Mouse (Mus musculus): ENCODE data around the gene Llgl2. TPM values are rescaled to one million over a fixed set of nuclear protein-coding genes. Genes with fewer than 3 reads are reported as not detected.

Gene Llgl2
- polyA plus RNA-seq, 1 experiment from 2014 or later = 66.0 TPM

DNA sequence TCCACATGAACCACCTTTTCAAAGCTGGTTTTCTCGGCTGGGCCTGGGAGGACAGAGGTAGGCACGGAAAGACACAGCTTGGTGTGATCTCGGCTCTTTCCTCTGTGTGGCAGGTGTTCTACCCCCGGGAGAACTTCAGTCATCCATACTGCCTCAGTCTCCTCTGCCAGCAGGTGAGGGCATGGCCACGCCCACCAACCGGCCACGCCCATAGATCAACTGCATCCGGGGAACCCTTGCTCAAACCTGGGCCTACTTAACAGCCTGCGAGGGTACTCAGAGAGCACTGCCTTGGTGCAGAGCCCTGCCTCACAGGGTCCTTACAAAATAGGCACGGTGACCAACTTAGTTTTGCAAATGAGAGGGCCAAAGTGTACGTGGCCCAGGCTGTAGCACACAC is 61.4 kb downstream of the Llgl2 start:
- no peak for ATAC-seq
- WGBS = 70% methylated on average over 11 of the region's 11 CpGs

DNA sequence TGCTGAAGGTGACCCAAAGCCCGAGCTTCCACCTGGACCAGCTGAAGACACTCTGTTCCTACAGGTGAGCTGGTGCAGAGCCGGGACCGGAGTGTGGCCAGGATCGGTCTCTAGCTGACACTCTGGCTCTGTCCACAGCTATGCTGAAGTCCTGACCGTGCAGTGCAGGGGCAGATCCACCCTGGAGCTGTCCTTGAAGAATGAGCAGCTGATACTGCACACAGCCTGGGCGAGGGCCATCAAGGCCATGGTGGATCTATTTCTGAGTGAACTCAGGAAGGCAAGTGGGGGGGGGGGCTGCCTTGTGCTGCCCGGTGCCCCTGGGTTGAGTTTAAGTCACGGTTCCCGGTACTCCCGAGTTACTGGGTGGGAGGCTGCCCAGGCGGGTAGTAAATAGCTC is 62.6 kb downstream of the Llgl2 start:
- Histone ChIP-seq H3K36me3 (ENCODE audit: insufficient read depth, low read length) (no peaks in the 10 kb centered on the region), H3K4me1 (ENCODE audit: insufficient read depth, low read depth, low read length) (no peaks in the 10 kb centered on the region), H3K9me3 (ENCODE audit: low read length) (no peaks in the 10 kb centered on the region), H3K27me3 (replicated peaks; ENCODE audit: insufficient read depth, low read length) (no peaks in the 10 kb centered on the region), H3K4me2 (replicated peaks; ENCODE audit: low read depth, low read length) (no peak overlapping the region), H3K27ac (ENCODE audit: low read length) (no peak overlapping the region), H3K9ac (replicated peaks; ENCODE audit: low read depth) (no peak overlapping the region), H3K4me3 (ENCODE audit: low read depth, low read length) (no peak overlapping the region)
- DNase-seq (ENCODE audit: low spot score) (no peak), ATAC-seq (no peak)
- WGBS = 86% methylated on average over 11 of the region's 11 CpGs
- no peak for TF ChIP-seq CTCF (IDR thresholded peaks at IDR 0.05)
- TF ChIP-seq EP300 (IDR thresholded peaks at IDR 0.05) = no peak

More for the DNA sequence above, 61.4 kb downstream of the Llgl2 start:
- Histone ChIP-seq H3K27me3 (replicated peaks; ENCODE audit: insufficient read depth, low read length) (no peaks in the 10 kb centered on the region), H3K9ac (replicated peaks; ENCODE audit: low read depth) (no peak overlapping the region), H3K9me3 (ENCODE audit: low read length) (no peaks in the 10 kb centered on the region), H3K4me3 (ENCODE audit: low read depth, low read length) (no peak overlapping the region), H3K4me2 (replicated peaks; ENCODE audit: low read depth, low read length) (no peak overlapping the region), H3K4me1 (ENCODE audit: insufficient read depth, low read depth, low read length) (no peaks in the 10 kb centered on the region), H3K36me3 (ENCODE audit: insufficient read depth, low read length) (no peaks in the 10 kb centered on the region), H3K27ac (ENCODE audit: low read length) (no peak overlapping the region)
- TF ChIP-seq CTCF (IDR thresholded peaks at IDR 0.05) = no peak
- TF ChIP-seq EP300 (IDR thresholded peaks at IDR 0.05) = no peak
- no peak for DNase-seq (ENCODE audit: low spot score)

DNA sequence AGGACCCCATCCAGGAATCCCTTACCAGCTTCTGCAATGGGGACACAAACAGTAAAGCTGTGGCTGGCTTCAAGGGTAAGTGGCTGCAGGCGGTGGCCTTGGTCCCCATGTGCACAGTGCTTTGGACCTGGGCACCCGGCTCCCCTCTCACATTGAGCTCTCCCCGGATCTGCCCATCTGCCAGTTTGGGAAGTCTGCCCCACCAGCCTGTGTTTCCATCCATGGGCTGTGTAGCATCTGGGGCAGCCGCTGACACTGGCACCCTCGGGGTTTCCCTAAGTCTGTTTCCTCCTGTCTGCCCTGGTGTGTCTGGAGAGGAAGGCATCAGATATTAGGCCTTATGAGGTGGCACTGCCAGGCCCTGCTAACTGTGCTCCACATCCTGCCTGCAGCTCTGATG is 64.2 kb downstream of the Llgl2 start:
- no peaks in the 10 kb centered on the region for H3K27me3 ChIP-seq (replicated peaks; ENCODE audit: insufficient read depth, low read length)
- H3K4me3 ChIP-seq (ENCODE audit: low read depth, low read length) = no peak overlapping the region
- H3K9me3 ChIP-seq (ENCODE audit: low read length) = no peaks in the 10 kb centered on the region
- no peak overlapping the region for H3K9ac ChIP-seq (replicated peaks; ENCODE audit: low read depth)
- DNase-seq (ENCODE audit: low spot score) = no peak
- 88% methylated on average over 5 of the region's 5 CpGs for WGBS
- no peaks in the 10 kb centered on the region for H3K4me1 ChIP-seq (ENCODE audit: insufficient read depth, low read depth, low read length)
- TF ChIP-seq CTCF (IDR thresholded peaks at IDR 0.05) (no peak), EP300 (IDR thresholded peaks at IDR 0.05) (no peak)
- H3K27ac ChIP-seq (ENCODE audit: low read length) = no peak overlapping the region
- no peak for ATAC-seq
- no peak overlapping the region for H3K4me2 ChIP-seq (replicated peaks; ENCODE audit: low read depth, low read length)
- H3K36me3 ChIP-seq (ENCODE audit: insufficient read depth, low read length) = no peaks in the 10 kb centered on the region

DNA sequence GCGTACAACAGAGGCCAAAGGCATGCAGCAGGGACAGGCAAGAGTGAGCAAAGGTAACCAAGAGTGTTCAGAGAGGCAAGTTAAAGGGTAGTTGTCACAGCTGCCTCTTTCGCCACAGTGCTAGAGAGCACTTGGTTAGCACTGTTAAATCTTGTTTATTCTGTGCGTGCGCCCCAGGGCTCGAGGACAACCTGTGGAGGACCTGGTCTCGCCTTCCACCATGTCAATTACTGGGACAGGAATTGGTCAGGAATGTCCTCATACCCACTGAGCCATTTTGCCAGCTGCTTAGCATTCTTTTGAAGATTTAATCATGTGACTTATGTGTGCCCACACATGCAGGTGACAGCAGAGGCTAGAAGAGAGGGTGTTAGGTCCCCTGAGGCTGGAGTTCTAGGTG is 65.3 kb downstream of the Llgl2 start:
- ATAC-seq (peak; percentile 83), DNase-seq (ENCODE audit: low spot score) (peak; percentile 68)
- no peak overlapping the region for H3K27ac ChIP-seq (ENCODE audit: low read length)
- H3K36me3 ChIP-seq (ENCODE audit: insufficient read depth, low read length) = no peaks in the 10 kb centered on the region
- H3K4me2 ChIP-seq (replicated peaks; ENCODE audit: low read depth, low read length) = no peak overlapping the region
- no peaks in the 10 kb centered on the region for H3K9me3 ChIP-seq (ENCODE audit: low read length)
- H3K4me3 ChIP-seq (ENCODE audit: low read depth, low read length) = no peak overlapping the region
- H3K4me1 ChIP-seq (ENCODE audit: insufficient read depth, low read depth, low read length) = no peaks in the 10 kb centered on the region
- no peaks in the 10 kb centered on the region for H3K27me3 ChIP-seq (replicated peaks; ENCODE audit: insufficient read depth, low read length)
- H3K9ac ChIP-seq (replicated peaks; ENCODE audit: low read depth) = no peak overlapping the region
- 64% methylated on average over 6 of the region's 6 CpGs for WGBS
- TF ChIP-seq EP300 (IDR thresholded peaks at IDR 0.05) (no peak), CTCF (IDR thresholded peaks at IDR 0.05) (no peak)

DNA sequence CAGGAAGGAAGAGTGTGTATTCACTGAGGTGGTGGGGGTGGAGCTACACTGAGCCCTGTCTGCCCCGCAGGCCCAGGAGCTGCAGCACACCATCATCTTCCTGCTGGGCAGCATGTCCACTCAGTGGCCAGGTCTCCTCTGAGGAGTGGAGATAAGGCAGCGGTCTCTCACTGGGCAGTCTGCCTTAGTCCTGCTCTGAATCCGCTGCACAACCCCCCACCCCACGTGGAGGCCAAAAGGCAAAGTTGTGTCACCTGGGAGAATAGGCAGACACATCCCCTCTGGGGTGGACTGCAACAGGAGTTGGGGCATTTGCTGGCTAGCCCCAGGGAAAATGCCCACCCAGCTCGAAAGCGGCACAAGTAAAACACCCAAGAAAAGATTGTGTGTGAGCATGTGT is 68.4 kb downstream of the Llgl2 start:
- Histone ChIP-seq H3K27ac (ENCODE audit: low read length) (no peak overlapping the region), H3K27me3 (replicated peaks; ENCODE audit: insufficient read depth, low read length) (no peaks in the 10 kb centered on the region), H3K9me3 (ENCODE audit: low read length) (no peaks in the 10 kb centered on the region), H3K9ac (replicated peaks; ENCODE audit: low read depth) (no peak overlapping the region), H3K36me3 (ENCODE audit: insufficient read depth, low read length) (peaks cover 4% of the 10 kb centered on the region; the same call in 1 of the 2 replicates), H3K4me2 (replicated peaks; ENCODE audit: low read depth, low read length) (no peak overlapping the region), H3K4me3 (ENCODE audit: low read depth, low read length) (no peak overlapping the region), H3K4me1 (ENCODE audit: insufficient read depth, low read depth, low read length) (no peaks in the 10 kb centered on the region)
- ATAC-seq = no peak
- TF ChIP-seq CTCF (IDR thresholded peaks at IDR 0.05) (no peak), EP300 (IDR thresholded peaks at IDR 0.05) (no peak)
- 62% methylated on average over 6 of the region's 6 CpGs for WGBS
- no peak for DNase-seq (ENCODE audit: low spot score)

DNA sequence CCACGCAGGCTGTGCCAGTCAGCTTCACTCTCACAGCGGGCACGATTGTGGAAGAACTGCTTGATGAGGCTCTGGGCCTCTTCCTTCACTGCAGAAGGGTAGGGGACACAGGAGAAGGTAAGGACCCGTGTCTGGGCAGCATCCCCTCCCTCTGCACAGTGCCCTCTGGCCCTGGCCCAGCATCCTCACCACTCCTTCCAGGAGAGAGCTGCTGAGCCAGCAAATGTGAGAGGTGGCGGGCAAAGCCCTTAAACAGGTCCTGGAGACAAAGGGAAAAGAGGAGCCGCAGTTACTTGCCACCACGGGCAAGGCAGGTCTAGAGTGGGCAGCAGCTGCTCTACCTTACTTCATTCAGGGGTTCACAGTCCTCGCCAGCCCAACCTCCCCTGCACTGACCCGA is 69.2 kb downstream of the Llgl2 start:
- Histone ChIP-seq H3K4me3 (ENCODE audit: low read depth, low read length) (no peak overlapping the region), H3K27me3 (replicated peaks; ENCODE audit: insufficient read depth, low read length) (no peaks in the 10 kb centered on the region), H3K36me3 (ENCODE audit: insufficient read depth, low read length) (peaks cover 4% of the 10 kb centered on the region; the same call in 1 of the 2 replicates), H3K9me3 (ENCODE audit: low read length) (no peaks in the 10 kb centered on the region), H3K4me2 (replicated peaks; ENCODE audit: low read depth, low read length) (no peak overlapping the region), H3K4me1 (ENCODE audit: insufficient read depth, low read depth, low read length) (no peaks in the 10 kb centered on the region), H3K9ac (replicated peaks; ENCODE audit: low read depth) (no peak overlapping the region), H3K27ac (ENCODE audit: low read length) (no peak overlapping the region)
- DNase-seq (ENCODE audit: low spot score) (no peak), ATAC-seq (no peak)
- 84% methylated on average over 9 of the region's 9 CpGs for WGBS
- TF ChIP-seq EP300 (IDR thresholded peaks at IDR 0.05) (no peak), CTCF (IDR thresholded peaks at IDR 0.05) (no peak)
